Mouse (Mus musculus) liver, postnatal 0 days (tissue): ENCODE data around the gene Muc4.

Source experiments
- CTCF ChIP-seq: sonication (generic); IDR thresholded peaks from 2 replicates; pipeline ENCODE4 v1.5.1; 2016; ENCODE audit warnings: antibody characterized with exemption, low read depth
- EP300 ChIP-seq: IDR thresholded peaks from 2 replicates; pipeline ENCODE4 v1.6.1; 2016; ENCODE audit warnings: antibody characterized with exemption, low read depth, mild to moderate bottlenecking

DNA sequence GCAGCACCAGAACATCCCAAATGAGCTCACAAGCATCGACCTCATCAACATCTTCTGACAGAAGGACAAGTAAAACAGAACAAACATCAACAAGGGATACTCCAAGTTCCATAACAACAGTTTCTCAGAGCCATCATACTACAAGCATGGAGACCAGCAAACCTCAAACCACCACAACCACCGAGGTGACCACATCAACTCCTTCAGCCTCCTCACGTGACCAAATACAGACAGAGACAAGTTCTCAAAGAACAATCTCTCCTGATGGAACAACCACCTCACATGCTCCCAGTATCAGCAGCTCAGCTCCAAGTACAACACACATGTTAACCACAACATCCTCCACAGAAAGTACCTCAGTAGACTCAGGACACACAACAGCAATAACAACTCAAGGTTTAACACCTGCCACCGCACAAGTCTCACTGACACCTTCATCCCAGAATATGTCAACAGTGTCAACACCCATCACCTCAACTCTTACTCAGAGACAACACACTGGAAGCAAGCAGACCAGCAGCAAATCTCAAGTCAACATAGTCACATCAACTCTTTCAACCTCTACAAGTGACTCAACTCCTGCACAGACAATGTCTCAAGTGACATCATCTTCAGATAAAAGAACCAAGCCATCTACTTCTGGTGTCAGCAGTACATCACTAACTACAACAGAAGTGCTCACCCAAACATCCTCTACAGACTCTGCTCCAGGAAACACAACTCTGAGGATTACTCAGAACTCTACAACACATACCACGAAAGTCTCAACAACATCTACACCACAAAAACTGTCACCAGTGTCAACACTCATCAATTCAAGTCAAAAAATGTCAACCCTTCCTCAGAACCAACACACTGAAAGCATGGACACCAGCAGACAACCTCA is 14.8 kb downstream of the Muc4 start:
- no peak for TF ChIP-seq CTCF
- TF ChIP-seq EP300 = no peak
